Mouse (Mus musculus) cerebral cortex, adult 2 months (tissue): ENCODE measurements around the gene Gm11213.

Experiments
- WGBS: fragments of 180-500 bp; shearing (Covaris S2); methylation state at CpG from one replicate; pipeline ENCODE4 v1.1.7; 2018; 5-methylcytosine and 5-hydroxymethylcytosine counted together

Gm11213 gene

DNA sequence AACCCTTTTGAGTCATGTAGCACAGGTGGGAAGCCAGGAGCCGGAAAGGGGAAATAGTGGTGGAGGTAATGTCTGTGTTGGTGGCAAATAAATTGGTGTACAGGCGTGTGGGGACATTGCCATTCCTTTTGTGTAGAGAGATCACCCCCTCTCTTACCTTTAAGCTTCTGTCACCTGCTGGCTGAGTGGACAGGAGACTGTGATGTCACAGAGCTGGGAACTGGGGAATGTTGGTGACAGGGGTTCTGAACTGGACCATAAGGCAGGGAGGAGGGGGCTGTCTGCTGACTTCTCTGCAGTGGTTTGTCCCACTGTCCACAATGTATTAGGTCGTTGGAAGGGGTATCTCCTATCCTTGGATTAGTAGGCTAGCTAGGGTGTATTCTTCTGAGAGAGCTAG is at the start of gene Gm11213:
Gene Gm11213, minus strand, starts transcription at position 317 of the 400 bp plus-strand sequence.
- WGBS = 80% methylated on average over 3 of the region's 3 CpGs

DNA sequence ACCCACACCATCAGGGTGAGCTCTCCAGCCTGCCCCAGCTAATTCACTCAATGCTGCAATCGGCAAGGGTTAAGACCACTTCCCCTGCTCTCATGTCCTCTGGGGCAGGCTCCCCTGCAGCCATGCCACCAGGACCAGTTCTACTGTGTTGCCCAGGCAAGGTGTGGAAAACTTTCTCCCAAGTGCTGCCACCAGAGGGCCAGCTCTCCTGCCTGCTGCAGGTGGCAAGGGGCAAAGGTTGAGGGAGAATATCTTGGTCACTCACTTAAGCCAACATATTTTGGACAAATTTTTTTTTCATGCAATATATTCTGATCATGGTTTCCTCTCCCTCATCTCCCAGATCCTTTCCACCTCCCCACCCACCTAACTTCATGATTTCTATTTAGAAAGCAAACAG is 49.3 kb upstream of the Gm11213 start:
- WGBS = 92% methylated on average over 1 of the region's 1 CpGs

DNA sequence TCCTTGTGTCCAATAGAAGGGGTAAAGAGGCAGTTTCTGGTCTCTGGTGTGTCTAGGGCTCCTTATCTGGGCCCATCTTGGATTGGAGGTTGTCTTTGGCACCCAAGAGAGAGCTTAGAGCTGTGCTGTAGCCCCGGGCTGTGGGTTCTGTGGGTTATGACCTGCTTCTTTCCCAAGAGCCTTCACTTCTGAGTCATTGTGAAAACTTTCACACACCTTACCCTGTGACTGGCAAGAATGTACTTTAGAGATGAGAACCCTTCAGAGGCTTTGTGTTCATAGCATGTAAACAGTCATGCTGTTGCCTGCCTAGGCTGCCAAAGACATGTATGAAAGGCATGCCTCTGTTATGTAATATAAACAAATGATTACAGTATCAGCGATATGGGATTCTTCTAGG is 34.8 kb upstream of the Gm11213 start:
- 89% methylated on average over 2 of the region's 2 CpGs for WGBS

DNA sequence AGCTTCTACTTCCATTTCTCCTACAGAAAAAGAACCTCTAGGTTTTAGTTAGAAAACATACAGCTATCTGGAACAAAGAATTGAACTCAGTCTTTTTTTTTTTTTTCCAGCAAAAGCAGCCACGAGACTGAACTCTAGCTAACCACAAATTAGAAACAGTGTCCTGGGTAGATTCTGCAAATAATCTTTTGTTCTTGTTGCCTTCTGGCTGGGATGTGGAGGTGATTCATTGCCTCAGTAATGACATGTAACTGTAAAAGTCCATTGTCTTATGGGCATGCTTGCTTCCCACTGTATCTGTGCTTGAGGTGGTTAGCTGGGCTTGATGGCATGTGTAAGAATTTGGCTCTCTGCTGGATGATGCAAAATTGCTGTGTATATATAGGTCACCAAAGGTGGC is 33.5 kb upstream of the Gm11213 start:
- 34% methylated on average over 1 of the region's 1 CpGs for WGBS

- WGBS = 90% methylated on average over 2 of the region's 2 CpGs
Observed at GRCm38 (mm10) chr4:63633181-63633580, 28.1 kb upstream of the Gm11213 start.

DNA sequence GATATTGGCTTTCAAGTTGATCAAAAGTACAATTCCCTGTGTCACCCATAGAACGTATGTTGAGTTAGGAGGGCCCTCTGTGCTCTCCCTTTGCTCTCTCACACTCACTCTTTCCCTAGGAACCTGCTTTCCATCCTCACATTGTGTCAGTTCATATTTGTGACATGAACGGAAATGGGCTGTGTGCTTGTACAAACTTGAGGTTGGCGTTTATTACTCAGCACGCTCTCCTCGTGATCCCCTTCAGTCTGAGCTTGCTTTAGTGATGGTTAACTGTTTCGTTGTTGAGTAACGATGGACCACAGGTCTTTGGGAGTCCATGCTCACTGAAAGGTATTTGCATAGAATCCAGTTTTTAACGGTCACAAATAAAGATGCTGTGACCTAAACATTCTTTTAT is 22.1 kb upstream of the Gm11213 start:
- WGBS = 89% methylated on average over 8 of the region's 8 CpGs

DNA sequence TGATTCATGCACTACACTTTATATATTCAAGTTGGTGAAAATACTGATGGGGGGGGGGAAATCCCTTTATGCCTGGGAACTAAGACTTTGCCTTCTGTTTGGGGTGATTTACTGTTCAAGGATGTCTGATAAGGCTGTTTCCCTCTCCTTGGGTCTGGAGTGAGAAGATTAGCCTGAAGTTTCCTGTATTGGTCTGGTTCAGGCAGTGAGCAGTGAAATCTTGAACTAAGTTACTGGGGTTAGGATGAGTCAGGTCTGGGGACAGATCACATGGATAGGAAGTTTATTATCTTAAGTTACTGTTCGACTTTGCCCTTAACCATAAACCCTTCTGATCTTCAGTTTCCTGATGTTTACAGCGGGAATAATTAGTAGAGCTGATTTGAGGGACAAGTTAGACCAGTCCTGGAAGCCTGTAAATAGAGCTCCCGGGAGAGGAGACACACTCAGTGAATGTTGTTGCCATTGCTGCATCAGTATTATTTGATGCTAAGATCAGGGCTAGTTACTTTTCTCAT is 20.6 kb upstream of the Gm11213 start:
- 78% methylated on average over 3 of the region's 3 CpGs for WGBS

GRCm38 (mm10) chr4:63622378-63622835 is 17.3 kb upstream of the Gm11213 start, which contains the start of gene Tex48:
TSS of gene Tex48 (minus strand) at chr4:63622428.
- WGBS = 57% methylated on average over 5 of the region's 5 CpGs

DNA sequence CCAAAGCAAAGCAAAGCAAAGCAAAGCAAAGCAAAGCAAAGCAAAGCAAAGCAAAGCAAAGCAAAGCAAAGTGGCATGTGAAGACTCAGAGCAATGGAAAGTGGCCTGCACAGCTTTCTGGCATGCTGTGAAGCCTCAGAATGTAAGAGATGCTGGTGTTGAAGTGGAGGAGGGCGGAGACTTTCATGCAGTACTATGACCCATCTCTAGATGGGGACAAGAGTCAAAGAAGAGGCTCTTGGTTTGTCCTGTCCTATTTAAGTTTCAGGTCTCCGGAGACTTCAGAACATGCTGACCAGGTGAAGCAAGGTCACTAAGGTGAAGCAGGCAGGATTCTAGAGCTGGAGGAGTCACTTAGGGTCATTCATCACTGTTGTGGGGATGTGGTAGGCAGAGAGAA is 16.8 kb upstream of the Gm11213 start:
- 91% methylated on average over 2 of the region's 2 CpGs for WGBS

DNA sequence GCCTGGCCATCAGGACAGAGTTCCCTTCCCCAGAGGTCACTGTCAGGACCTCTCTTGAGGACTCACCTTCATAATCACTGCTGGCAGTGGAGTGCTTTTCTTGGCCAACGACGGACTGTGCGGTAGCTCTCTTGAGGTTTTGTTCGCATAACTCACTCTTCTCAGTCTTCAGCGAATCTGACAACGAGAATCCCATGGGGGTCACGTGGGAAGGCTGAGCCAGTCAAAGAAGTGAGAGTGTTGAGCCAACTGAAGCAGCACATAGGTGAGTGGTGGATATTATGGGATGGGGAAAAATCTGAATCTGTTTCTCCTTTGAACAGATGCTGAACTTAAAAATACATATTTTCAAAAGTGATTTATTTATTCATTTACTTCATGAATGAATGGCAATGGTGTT is 3.3 kb upstream of the Gm11213 start:
- WGBS = 84% methylated on average over 7 of the region's 7 CpGs

- 91% methylated on average over 1 of the region's 1 CpGs for WGBS
Observed at GRCm38 (mm10) chr4:63605968-63606367, 907 bp upstream of the Gm11213 start.

GRCm38 (mm10) chr4:63605545-63605944 is 484 bp upstream of the Gm11213 start:
- WGBS = 91% methylated on average over 3 of the region's 3 CpGs

DNA sequence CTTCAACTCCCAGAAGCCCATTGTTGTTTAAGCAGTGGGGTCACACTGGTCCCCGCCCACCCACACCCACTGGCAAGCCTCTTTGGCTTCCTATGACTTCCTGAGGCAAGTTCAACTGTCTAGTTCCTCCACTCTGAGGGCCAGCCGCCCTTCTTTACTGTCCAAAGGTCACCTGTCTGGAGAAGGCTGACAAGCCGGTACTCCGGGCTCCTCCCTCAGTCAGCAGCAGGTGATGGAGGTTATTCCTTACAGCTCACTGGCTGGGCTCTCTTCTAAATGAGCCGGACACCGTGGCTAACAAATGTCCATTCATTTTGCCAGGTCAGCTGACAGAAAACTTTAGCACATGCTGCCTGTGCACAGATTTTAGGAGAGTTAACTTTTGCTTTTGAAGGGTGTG is 4.3 kb downstream of the Gm11213 start:
- 83% methylated on average over 6 of the region's 6 CpGs for WGBS

- over 99% methylated on average over 4 of the region's 4 CpGs for WGBS
Observed at GRCm38 (mm10) chr4:63596010-63596409, 9.1 kb downstream of the Gm11213 start.

DNA sequence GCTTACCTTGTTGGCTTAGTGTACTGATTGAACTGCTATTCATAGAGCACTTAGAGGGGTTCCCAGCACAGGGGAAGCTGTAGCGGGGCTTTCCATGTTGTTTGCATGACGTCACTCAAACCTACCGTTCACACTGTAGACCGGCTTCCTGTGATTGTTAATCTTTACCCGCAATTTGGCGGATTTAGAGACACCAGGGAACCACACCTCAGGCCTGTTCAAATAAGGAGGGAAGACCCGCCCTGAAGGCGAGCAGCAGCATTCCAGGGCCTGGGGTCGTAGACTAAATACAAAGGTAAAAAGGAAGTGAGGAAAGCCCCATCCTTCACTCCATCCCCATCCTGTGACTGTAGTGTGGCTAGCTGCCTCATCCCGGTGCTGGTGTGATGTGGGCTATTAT is 9.8 kb downstream of the Gm11213 start:
- WGBS = 84% methylated on average over 10 of the region's 10 CpGs

GRCm38 (mm10) chr4:63594459-63595110 is 10.5 kb downstream of the Gm11213 start:
- 75% methylated on average over 5 of the region's 5 CpGs for WGBS

GRCm38 (mm10) chr4:63590538-63590937 is 14.5 kb downstream of the Gm11213 start:
- 77% methylated on average over 4 of the region's 4 CpGs for WGBS

DNA sequence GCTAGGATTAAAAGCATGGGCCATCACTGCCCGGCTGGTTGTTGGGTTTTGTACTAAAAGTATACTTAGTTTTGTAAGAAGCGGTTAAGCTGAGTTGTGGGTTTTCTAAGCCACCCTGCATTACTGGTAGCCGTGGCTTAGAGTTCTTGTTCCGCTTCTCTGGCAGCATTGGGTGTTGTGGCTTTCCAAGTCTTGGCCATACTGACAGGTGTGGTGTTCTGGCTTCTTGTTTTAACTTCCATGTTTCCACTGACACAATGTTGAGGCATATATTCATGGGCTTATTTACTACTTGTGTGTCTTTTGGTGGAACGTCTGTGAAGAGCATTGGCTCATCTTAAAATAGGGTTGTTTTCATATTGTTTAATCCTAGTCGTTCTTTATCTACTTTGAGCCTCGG is 15.1 kb downstream of the Gm11213 start:
- 83% methylated on average over 7 of the region's 7 CpGs for WGBS

GRCm38 (mm10) chr4:63586240-63586639 is 18.8 kb downstream of the Gm11213 start:
- 85% methylated on average over 2 of the region's 2 CpGs for WGBS

DNA sequence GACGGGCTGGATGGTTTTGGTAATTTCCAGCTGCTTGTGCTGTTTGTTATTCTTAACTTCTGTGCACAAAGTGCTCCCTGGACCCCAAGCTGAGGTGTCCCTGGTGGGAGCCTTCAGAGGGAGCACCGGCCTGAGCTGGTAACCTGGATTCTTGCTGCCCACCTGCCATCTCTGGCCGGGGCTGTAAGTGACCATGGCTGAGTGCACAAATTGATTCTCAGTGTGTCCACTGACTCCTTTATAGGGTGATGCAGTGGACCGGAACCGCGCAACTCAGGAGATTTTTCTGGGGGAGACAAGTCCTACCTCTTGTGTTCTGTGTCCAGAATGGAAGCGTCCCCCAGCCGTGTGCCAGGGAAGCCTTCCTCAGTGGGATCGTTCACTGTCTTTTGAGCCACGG is 19.8 kb downstream of the Gm11213 start:
- WGBS = 94% methylated on average over 10 of the region's 10 CpGs

DNA sequence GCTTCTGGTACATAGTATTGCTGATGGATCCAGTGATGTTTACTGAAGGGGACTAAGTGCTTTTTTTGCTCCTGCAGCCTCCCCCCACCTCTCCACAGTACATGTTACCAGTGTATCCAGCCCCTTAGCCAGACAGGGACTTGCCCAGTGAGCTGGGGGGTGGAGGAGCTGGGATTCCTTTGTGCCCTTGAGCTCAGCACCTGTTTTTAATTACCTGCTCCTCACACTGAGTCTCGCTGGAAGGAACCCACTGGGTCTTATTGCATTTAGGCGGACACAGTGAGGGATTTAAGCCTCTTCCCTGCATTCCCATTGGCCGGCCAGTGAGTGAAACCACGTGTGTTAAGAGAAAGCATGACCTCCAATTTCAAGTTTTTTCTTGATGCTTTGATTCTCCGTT is 22.5 kb downstream of the Gm11213 start:
- 90% methylated on average over 5 of the region's 5 CpGs for WGBS

- 45% methylated on average over 6 of the region's 6 CpGs for WGBS
Observed at GRCm38 (mm10) chr4:63580078-63580477, 25.0 kb downstream of the Gm11213 start.

GRCm38 (mm10) chr4:63579649-63580048 is 25.4 kb downstream of the Gm11213 start:
- WGBS = 89% methylated on average over 14 of the region's 14 CpGs

DNA sequence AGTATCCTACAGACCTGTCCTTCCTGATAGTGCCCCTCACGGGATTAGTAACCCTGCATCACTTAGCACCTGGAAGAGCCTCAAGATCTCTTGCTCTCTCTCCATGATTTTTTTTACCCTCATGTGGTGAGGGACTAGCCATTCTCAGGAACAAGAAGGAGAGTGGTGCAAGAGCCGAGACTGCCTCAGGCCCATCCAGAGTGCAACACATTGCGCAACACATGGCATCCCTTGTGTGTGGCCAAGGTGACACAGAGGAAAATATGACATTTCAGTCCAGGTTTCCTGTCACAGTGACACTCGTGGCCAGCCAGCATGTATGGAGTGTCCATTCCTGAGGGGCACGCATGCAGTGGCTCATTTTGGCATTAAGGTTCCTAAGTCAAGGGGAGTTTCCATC is 32.4 kb downstream of the Gm11213 start:
- 95% methylated on average over 5 of the region's 5 CpGs for WGBS
